9 mouse cellular contexts compared by ENCODE assay signal in the genomic region with DNA sequence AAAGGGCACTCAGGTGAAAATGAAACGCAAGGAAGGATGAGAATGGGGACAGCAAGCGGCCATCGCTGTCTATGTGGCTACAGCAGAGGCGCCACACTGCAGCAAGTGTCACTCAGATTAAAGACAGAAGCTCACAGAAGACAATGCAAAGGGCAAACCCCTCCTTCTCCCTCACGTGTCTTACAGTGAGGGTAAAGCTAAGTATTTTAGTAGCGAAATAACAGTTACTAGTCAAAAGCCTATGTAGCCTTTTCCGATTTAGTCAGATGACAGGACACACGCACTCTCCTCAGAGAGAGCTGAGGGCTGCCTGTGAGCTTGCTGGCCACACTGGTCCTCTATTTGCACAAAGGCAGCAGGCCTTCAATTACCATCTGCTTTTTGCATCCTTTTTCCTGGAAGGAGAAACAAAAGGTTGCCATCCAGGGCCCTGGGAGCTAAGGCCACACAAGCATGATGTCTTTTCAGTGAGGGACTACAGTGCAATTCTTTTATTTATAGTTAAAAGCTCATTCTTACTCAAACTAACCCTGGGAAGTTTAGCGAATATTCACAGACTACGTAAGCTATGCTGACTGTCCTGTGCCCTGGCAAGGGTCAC. TPM values are rescaled to one million over a fixed set of nuclear protein-coding genes. Genes with fewer than 3 reads are reported as not detected.
DNase-seq lines count a peak whose midpoint lies in the region; ATAC-seq and TF ChIP-seq lines count a peak whose summit lies in the region.
"Had no signal": no experiment of that assay in that cellular context is flagged by ENCODE, and none has a peak within 500 bp of the region (broad histone marks: within the 10 kb centered on the region; RNA-seq: fewer than 3 reads in every experiment).

No protein-coding gene starts in this region.

- peak overlapping the region; percentile 81 for H3K27ac ChIP-seq in heart, embryonic 10.5 days
- peak overlapping the region; percentile 91 for H3K27ac ChIP-seq in ES-E14 (ENCODE audit: insufficient read depth, low read depth, low read length, poor library complexity, severe bottlenecking)
- peak overlapping the region; percentile 80 for H3K27ac ChIP-seq in heart, embryonic 16.5 days (ENCODE audit: low read length)
- H3K27ac ChIP-seq in midbrain, embryonic 10.5 days (replicated peaks): peak overlapping the region; percentile 80
- H3K27ac ChIP-seq: limb, embryonic 13.5 days had no signal

- H3K9ac ChIP-seq in ES-E14 (ENCODE audit: insufficient read depth, low read depth, low read length, poor library complexity, severe bottlenecking): peak overlapping the region; percentile 25; the same call in 1 of the 2 replicates
- H3K9ac ChIP-seq in heart, embryonic 16.5 days (ENCODE audit: low read length): 0 out of 2 replicates have a peak overlapping the region, but pooled peaks have one; percentile 8
- H3K9ac ChIP-seq: limb, embryonic 13.5 days had no signal

- H3K36me3 ChIP-seq in heart, embryonic 10.5 days: peaks cover 90% of the 10 kb centered on the region
- peaks cover 24% of the 10 kb centered on the region for H3K36me3 ChIP-seq in ES-E14 (ENCODE audit: control insufficient read depth, insufficient read depth, low read length, poor library complexity, severe bottlenecking)
- peaks cover 70% of the 10 kb centered on the region for H3K36me3 ChIP-seq in heart, embryonic 16.5 days (ENCODE audit: control insufficient read depth, insufficient read depth)
- peaks cover 80% of the 10 kb centered on the region for H3K36me3 ChIP-seq in midbrain, embryonic 10.5 days

- no peak overlapping the region for H3K4me2 ChIP-seq in heart, embryonic 16.5 days (ENCODE audit: low read depth, low read length)
- H3K4me2 ChIP-seq: limb, embryonic 13.5 days had no signal

- ATAC-seq in heart, embryonic 16.5 days (replicated peaks; ENCODE audit: extremely low read depth, insufficient read depth, low FRiP score): no peak
- ATAC-seq in inflammation-experienced regulatory T-cells, adult 6 months: no peak
- ATAC-seq in megakaryocyte-erythroid progenitor cell, adult 5-6 weeks (replicated peaks; ENCODE audit: low FRiP score, low TSS enrichment, poor library complexity, severe bottlenecking): no peak

- WGBS in heart, embryonic 10.5 days: 64% methylated on average over 10 of the region's 10 CpGs
- 70% methylated on average over 10 of the region's 10 CpGs for WGBS in heart, embryonic 16.5 days
- WGBS in midbrain, embryonic 10.5 days: 38% methylated on average over 10 of the region's 10 CpGs

- H3K9me3 ChIP-seq in heart, embryonic 10.5 days: no peaks in the 10 kb centered on the region
- H3K9me3 ChIP-seq in ES-E14 (ENCODE audit: control insufficient read depth, insufficient read depth, low read depth, low read length): no peaks in the 10 kb centered on the region
- no peaks in the 10 kb centered on the region for H3K9me3 ChIP-seq in heart, embryonic 16.5 days (replicated peaks; ENCODE audit: control insufficient read depth, low read length)
- no peaks in the 10 kb centered on the region for H3K9me3 ChIP-seq in midbrain, embryonic 10.5 days (replicated peaks)
- H3K9me3 ChIP-seq: limb, embryonic 13.5 days had no signal

- intact Hi-C loops in heart, postnatal 10 days (cut with DNase I): loop anchor here (5.0 kb wide), 1 partner anchor 44 kb away; no protein-coding TSS in a partner anchor

- no peaks in the 10 kb centered on the region for H3K27me3 ChIP-seq in heart, embryonic 10.5 days (ENCODE audit: insufficient read depth, poor library complexity, severe bottlenecking)
- H3K27me3 ChIP-seq in heart, embryonic 16.5 days (ENCODE audit: control insufficient read depth, insufficient read depth, low read length): no peaks in the 10 kb centered on the region
- no peaks in the 10 kb centered on the region for H3K27me3 ChIP-seq in midbrain, embryonic 10.5 days (ENCODE audit: low read depth, poor library complexity, severe bottlenecking)
- H3K27me3 ChIP-seq: limb, embryonic 13.5 days had no signal

- in situ Hi-C loops in ES-E14 (cut with MboI; ENCODE audit: low sequenced_read_pairs in 2 of 2, unreplicated experiment in 2 of 2): no loop called here

- DNase-seq in heart, embryonic 10.5 days (ENCODE audit: low spot score): peak; percentile 64
- no peak for DNase-seq in heart, postnatal 10 days
- no peak for DNase-seq in ES-E14 (ENCODE audit: low read depth, low spot score)
- DNase-seq in midbrain, embryonic 10.5 days (ENCODE audit: low spot score): no peak
- no peak for DNase-seq in embryo, embryonic 10 days (ENCODE audit: low spot score)

- no peak overlapping the region for H3K4me3 ChIP-seq in heart, embryonic 10.5 days
- H3K4me3 ChIP-seq in ES-E14 (ENCODE audit: insufficient read depth in 1 of 2, low read depth in 1 of 2, low read length in 2 of 2, poor library complexity in 1 of 2, severe bottlenecking in 1 of 2): no peak overlapping the region
- H3K4me3 ChIP-seq in heart, embryonic 16.5 days (ENCODE audit: low read length): no peak overlapping the region
- H3K4me3 ChIP-seq in midbrain, embryonic 10.5 days: peak overlapping the region; percentile 7; the same call in 1 of the 2 replicates
- H3K4me3 ChIP-seq: limb, embryonic 13.5 days had no signal

- H3K4me1 ChIP-seq in heart, embryonic 10.5 days: peaks cover 32% of the 10 kb centered on the region
- H3K4me1 ChIP-seq in ES-E14 (ENCODE audit: control insufficient read depth in 2 of 2, insufficient read depth in 2 of 2, low read length in 2 of 2, poor library complexity in 1 of 2): peaks cover 13 to 18% of the 10 kb centered on the region in 2 experiments
- H3K4me1 ChIP-seq in heart, embryonic 16.5 days (ENCODE audit: control insufficient read depth, insufficient read depth, low read length): peaks cover 18% of the 10 kb centered on the region
- H3K4me1 ChIP-seq in midbrain, embryonic 10.5 days: peaks cover 30% of the 10 kb centered on the region

TF ChIP-seq in ES-E14, 5 proteins besides CTCF, POLR2A, EP300 and RAD21:
- TF ChIP-seq HCFC1 (IDR thresholded peaks at IDR 0.05; ENCODE audit: borderline replicate concordance, insufficient read depth, low read length) (no peak), MAFK (IDR thresholded peaks at IDR 0.05; ENCODE audit: insufficient read depth, low read depth, low read length) (no peak), ZNF384 (IDR thresholded peaks at IDR 0.05; ENCODE audit: low read depth, low read length) (no peak), ZC3H11A (IDR thresholded peaks at IDR 0.05; ENCODE audit: borderline replicate concordance, low read depth, low read length) (no peak), CHD2 (IDR thresholded peaks at IDR 0.05; ENCODE audit: low read depth, low read length) (no peak)

RNA-seq across cellular contexts. Expression of a gene that starts 58.3 kb away (rescaled TPM):
- 34.9 and 54.4 TPM in 2 replicates for polyA plus RNA-seq in heart, embryonic 10.5 days (2016; fragmentation: Nextera tagmentation; extraction: Ambion mirVana)
- total RNA-seq in heart, postnatal 10 days (2021): 10 to 100 TPM; 10.0 to 10.6 TPM
- total RNA-seq in ES-E14 (2012; rRNA removed): 26.8 and 36.5 TPM in 2 replicates
- 22.6 and 23.6 TPM in 2 replicates for polyA plus RNA-seq in heart, embryonic 16.5 days (2015; fragmentation: Nextera tagmentation; extraction: Ambion mirVana)
- polyA plus RNA-seq in midbrain, embryonic 10.5 days (2016; fragmentation: Nextera tagmentation; extraction: Ambion mirVana): 37.8 and 42.4 TPM in 2 replicates
- 10 to 100 TPM; 64.5 to 76.8 (median 67.6) TPM for polyA plus RNA-seq in inflammation-experienced regulatory T-cells, adult 6 months (2017; shearing (Covaris generic))
- total RNA-seq in megakaryocyte-erythroid progenitor cell, adult 5-6 weeks (2014; fragmentation: Nextera tagmentation): 11.8 and 21.3 TPM in 2 replicates
- total RNA-seq in megakaryocyte-erythroid progenitor cell, adult 5-6 weeks (2017): 14.5 and 23.6 TPM in 2 replicates
